Mouse (Mus musculus) c-Kit-positive CD71-positive TER-119-positive erythroid progenitor cells, embryonic 14.5 days (primary cell): ENCODE data around the gene Mipol1.
"Not testable (repeated sequence)": the region's sequence is repeated elsewhere in the genome, so short reads cannot be mapped to it uniquely, and the experiment has no call there.

Experiments used
- DNase-seq: peaks from one replicate; pipeline ENCODE4 v3.0.0-alpha.2; 2013; ENCODE audit warnings: low spot score

The Mipol1 gene

DNA sequence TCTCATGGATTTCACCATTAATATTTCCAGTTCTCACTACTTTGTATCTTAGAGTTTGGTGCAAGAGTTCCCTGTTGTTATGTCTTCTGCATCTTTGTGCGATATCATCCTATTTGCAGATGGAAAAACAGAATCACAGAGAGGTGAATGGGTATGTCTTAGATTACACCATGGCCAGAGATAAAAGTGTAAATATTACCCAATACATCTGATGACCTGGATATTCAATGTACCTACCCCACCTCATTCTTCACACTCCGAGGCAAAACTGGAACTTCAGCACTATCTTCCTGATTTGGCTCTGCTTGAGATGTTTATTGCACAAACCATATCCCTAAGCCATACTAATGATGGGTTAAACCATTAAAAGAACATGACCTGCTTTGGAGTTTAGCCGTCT, 198.0 kb downstream of the Mipol1 start:
- no peak for DNase-seq

DNA sequence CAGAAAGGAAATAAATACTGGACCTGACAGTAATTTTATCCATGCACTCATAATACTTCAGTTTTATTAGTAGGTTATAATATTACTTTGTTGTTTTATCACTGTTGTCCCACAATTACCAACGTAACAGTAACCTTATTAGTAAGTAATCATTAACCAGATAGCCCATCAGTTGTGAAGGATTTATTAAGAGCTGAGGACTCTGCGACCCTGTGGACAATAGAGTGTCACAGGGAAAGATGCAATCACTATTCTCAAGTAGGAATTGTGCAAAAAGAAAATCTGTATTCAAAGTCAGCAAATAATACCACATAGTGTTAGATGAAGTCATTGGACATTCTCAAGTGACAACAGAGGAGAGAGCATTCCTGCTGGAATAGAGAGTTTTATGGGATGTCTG, 198.5 kb downstream of the Mipol1 start:
- DNase-seq: no peak

GRCm38 (mm10) chr12:57436939-57437659, 206.9 kb downstream of the Mipol1 start:
- not testable (repeated sequence) for DNase-seq

GRCm38 (mm10) chr12:57444281-57444903, 214.2 kb downstream of the Mipol1 start:
- no peak for DNase-seq

DNA sequence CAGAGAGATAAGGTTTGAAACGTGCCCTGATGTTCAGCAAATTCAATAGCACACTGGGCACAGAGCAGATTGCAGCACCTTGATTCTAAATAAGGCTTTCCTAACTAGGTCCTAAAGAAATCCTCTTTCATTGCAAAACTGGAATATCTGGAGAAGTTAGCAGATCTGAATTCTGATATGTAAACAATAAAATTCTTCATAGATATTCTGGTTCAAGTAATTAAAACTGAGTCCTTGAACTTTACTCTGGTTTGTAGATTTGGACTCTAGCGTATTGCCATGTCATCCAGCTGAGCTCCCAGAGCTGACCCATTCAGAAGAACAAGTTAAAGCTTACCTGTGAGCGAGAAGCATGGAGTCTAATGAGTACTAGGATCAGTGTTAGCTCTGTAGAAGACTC, 217.1 kb downstream of the Mipol1 start:
- DNase-seq: no peak

GRCm38 (mm10) chr12:57449299-57449698, 219.1 kb downstream of the Mipol1 start:
- no peak for DNase-seq

GRCm38 (mm10) chr12:57450017-57450583, 219.9 kb downstream of the Mipol1 start:
- no peak for DNase-seq

DNA sequence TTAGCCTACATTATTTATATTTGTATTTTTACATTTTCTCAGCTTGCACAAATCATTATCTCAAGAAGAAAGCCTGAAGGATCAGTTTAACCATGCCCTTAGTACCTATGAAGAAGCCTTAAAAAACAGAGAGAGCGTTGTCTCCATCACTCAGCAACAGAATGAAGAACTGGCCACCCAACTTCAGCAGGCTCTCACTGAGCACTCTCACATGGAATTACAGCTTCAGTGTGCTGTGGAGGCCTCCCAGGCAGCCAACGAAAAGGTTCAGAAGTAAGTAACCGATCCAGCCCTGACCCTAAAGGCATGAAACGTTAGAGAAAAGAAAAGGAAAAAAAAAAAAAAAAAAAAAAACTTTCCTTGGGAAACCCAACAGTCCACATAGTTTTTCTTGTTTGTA, 226.7 kb downstream of the Mipol1 start:
- no peak for DNase-seq

- no peak for DNase-seq
Observed at GRCm38 (mm10) chr12:57457339-57457738, 227.1 kb downstream of the Mipol1 start.

DNA sequence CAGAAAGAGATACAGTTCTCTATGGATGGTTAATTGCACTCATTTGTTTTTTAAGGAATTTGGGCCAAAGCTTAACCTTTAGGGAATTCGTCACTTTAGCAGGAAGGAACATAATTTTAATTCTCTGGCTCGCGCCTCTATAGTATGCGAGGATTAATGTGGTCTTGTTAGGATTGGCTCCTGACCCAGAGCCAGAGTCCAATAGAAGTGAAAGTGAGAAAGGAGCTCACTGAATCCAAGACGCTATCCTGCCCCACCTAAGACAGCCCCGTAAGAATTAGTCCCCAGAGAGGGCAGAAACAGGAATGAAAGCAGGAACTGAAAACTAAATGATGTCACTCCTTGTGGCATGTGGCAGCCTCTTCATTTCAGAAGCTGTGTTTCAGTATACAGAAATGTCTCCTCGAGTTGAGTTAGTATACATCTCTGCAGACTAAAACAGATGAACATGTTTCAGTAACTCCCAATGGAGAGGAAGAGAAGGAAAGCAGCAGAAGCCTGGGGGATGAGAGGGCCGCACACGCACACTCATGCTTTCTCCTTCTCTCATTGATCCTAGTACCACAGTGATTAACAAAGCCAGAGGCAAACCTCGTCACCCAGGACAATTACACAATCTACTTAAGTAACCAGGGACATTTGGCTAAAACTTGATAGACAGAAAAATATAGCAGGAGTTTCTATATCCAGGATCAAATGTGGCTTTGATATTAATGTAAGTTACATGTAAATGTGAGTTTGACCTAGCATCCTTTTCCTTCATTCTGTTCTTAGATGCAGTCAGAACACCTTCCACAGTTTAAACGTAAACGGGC, 234.5 kb downstream of the Mipol1 start:
- no peak for DNase-seq

DNA sequence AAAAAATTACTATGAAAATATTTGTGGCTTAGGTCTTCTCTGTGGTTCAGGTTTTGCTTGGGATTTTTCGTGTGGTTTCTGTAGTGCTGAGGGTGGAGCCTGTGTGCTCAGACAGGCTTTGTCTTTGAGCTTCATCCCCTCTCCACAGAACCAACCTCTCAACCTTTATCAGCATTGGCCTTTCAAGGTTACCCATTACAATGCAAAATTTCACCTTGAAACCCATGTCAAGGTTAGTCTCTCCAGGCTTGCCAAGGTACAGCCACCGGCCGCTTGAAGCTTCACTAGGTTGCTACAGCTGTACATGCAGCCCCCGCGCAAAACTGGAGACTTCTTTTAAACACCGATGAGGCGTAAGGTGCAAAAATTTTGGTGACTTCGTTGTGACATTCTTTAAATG, 241.6 kb downstream of the Mipol1 start:
- DNase-seq: no peak

DNA sequence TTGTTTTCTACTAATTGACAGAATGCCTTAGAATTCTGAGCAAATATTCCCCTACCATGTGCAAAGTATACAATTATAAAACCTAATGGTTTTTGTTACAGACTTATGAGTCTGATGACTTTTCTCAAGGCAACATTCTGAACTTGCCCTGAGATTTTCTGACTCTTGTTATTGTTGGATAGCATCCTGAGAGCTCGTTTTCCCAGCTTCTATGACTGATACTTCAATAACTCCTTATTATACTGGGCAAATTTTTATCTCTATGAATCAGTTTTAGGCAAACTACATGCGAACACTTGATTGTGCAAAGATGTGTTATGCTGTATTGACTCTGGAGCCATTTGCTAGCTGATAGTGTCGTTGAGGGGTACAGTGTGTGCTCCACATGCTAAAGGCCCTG, 246.6 kb downstream of the Mipol1 start:
- DNase-seq: no peak

- DNase-seq: no peak
Observed at GRCm38 (mm10) chr12:57481823-57482222, 251.6 kb downstream of the Mipol1 start.

- no peak for DNase-seq
Observed at GRCm38 (mm10) chr12:57496347-57497119, 266.3 kb downstream of the Mipol1 start.

- DNase-seq: no peak
Observed at GRCm38 (mm10) chr12:57500246-57500645, 270.0 kb downstream of the Mipol1 start.

GRCm38 (mm10) chr12:57505329-57505728, 275.1 kb downstream of the Mipol1 start:
- DNase-seq: no peak

- no peak for DNase-seq
Observed at GRCm38 (mm10) chr12:57508938-57509337, 278.7 kb downstream of the Mipol1 start.

GRCm38 (mm10) chr12:57509726-57510125, 279.5 kb downstream of the Mipol1 start:
- no peak for DNase-seq

DNA sequence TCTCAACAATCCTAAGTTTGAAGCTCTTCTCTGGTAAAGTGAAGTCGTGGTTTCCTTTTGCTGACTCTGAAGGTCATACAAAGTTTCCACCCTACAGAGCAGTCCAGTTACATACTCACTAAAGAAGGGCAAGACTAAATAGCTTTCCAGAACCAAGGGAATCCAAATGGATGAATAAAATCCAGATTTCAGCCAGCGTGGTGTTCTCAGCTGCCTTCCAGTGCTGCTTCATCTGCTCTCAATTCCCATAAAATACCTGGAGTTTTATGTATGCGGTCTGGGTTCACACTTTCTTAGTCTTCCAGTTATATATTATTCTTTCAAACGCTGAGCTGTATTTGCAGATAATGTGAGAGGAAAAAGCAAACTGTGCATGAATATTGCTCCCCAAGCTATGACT, 280.9 kb downstream of the Mipol1 start:
- no peak for DNase-seq

DNA sequence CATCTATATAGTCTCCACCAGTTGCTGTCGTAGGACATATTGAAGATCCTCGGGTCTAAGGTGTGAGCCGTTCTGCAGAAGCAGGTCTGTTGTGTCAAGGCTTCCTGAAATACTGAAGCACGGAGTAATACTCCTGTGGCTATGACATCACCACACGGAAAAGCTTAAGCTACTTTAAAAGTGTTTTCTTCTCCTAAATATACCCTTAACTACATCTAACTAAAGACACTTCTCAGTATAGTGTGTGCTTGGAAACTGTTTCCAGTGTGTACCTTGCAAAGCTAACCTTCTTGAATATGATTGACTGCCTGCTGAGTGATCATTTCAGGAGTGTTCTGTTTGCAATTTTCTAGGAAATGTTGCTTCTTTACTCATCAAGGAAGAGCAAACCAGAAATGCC, 281.3 kb downstream of the Mipol1 start:
- no peak for DNase-seq

DNA sequence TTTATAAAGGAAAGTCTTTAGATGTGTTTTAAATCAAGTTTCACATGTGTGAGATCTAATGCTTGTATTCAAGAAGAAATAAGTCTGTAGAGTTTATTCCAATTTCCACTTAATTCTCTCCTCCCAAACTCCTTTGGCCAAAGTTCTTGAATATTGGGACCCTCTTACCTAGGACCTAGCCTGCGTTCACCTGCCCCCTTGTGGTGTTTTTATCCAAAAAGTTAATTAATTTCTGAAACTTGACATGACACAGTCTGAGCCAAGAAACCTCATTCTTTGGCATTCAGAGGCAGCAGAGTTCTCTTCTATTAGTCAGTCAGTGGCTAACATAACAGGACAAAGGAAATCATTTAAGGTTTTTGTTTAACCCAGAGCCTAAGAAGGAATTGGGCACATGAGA, 284.3 kb downstream of the Mipol1 start:
- no peak for DNase-seq
